Mouse (Mus musculus): ENCODE measurements around the gene Spata13. TPM values are rescaled to one million over a fixed set of nuclear protein-coding genes. Genes with fewer than 3 reads are reported as not detected.

The Spata13 gene
- polyA plus RNA-seq, 1 experiment from 2014 or later = 11.6 TPM

- 90% methylated on average over 11 of the region's 11 CpGs for WGBS
These were observed 20.9 kb downstream of the Spata13 start for GRCm38 (mm10) chr14:60654708-60655107.

GRCm38 (mm10) chr14:60655941-60656700, 22.3 kb downstream of the Spata13 start:
- no peaks in the 10 kb centered on the region for H3K9me3 ChIP-seq (ENCODE audit: control insufficient read depth, low read length)
- no peak overlapping the region for H3K27ac ChIP-seq (replicated peaks in 1 of 2; ENCODE audit: control insufficient read depth in 1 of 2, insufficient read depth in 1 of 2, low read depth in 2 of 2, low read length in 2 of 2)
- no peak overlapping the region for H3K9ac ChIP-seq (ENCODE audit: low read length)
- ATAC-seq (ENCODE audit: insufficient number of reproducible peaks, insufficient read depth, low FRiP score, low read depth) = no peak
- no peak overlapping the region for H3K4me2 ChIP-seq (ENCODE audit: low read length)
- WGBS = 68% methylated on average over 15 of the region's 15 CpGs
- H3K4me1 ChIP-seq (ENCODE audit: control insufficient read depth in 2 of 2, insufficient read depth in 2 of 2, low read length in 2 of 2) = peaks cover 6 to 7% of the 10 kb centered on the region in 2 experiments; a peak in 3 of 4 replicates
- no peak overlapping the region for H3K4me3 ChIP-seq (ENCODE audit: control insufficient read depth in 1 of 2, insufficient read depth in 1 of 2, low read depth in 1 of 2, low read length in 2 of 2)
- H3K27me3 ChIP-seq (ENCODE audit: control insufficient read depth, insufficient read depth, low read length) = no peaks in the 10 kb centered on the region
- no peaks in the 10 kb centered on the region for H3K36me3 ChIP-seq (ENCODE audit: control insufficient read depth, insufficient read depth, low read length)

More at GRCm38 (mm10) chr14:60654708-60655107, 20.9 kb downstream of the Spata13 start:
- H3K9me3 ChIP-seq (ENCODE audit: control insufficient read depth, low read length) = no peaks in the 10 kb centered on the region
- no peaks in the 10 kb centered on the region for H3K36me3 ChIP-seq (ENCODE audit: control insufficient read depth, insufficient read depth, low read length)
- peaks cover 6 to 7% of the 10 kb centered on the region in 2 experiments; a peak in 3 of 4 replicates for H3K4me1 ChIP-seq (ENCODE audit: control insufficient read depth in 2 of 2, insufficient read depth in 2 of 2, low read length in 2 of 2)
- H3K27me3 ChIP-seq (ENCODE audit: control insufficient read depth, insufficient read depth, low read length) = no peaks in the 10 kb centered on the region
- no peak overlapping the region for H3K4me2 ChIP-seq (ENCODE audit: low read length)
- H3K27ac ChIP-seq (replicated peaks in 1 of 2; ENCODE audit: control insufficient read depth in 1 of 2, insufficient read depth in 1 of 2, low read depth in 2 of 2, low read length in 2 of 2) = no peak overlapping the region
- no peak overlapping the region for H3K4me3 ChIP-seq (ENCODE audit: control insufficient read depth in 1 of 2, insufficient read depth in 1 of 2, low read depth in 1 of 2, low read length in 2 of 2)
- ATAC-seq (ENCODE audit: insufficient number of reproducible peaks, insufficient read depth, low FRiP score, low read depth) = no peak
- H3K9ac ChIP-seq (ENCODE audit: low read length) = no peak overlapping the region

GRCm38 (mm10) chr14:60656701-60657085, 22.9 kb downstream of the Spata13 start:
- Histone ChIP-seq H3K27me3 (ENCODE audit: control insufficient read depth, insufficient read depth, low read length) (no peaks in the 10 kb centered on the region), H3K4me3 (ENCODE audit: control insufficient read depth in 1 of 2, insufficient read depth in 1 of 2, low read depth in 1 of 2, low read length in 2 of 2) (no peak overlapping the region), H3K36me3 (ENCODE audit: control insufficient read depth, insufficient read depth, low read length) (no peaks in the 10 kb centered on the region), H3K9me3 (ENCODE audit: control insufficient read depth, low read length) (no peaks in the 10 kb centered on the region), H3K4me2 (ENCODE audit: low read length) (no peak overlapping the region), H3K27ac (replicated peaks in 1 of 2; ENCODE audit: control insufficient read depth in 1 of 2, insufficient read depth in 1 of 2, low read depth in 2 of 2, low read length in 2 of 2) (no peak overlapping the region), H3K9ac (ENCODE audit: low read length) (no peak overlapping the region), H3K4me1 (ENCODE audit: control insufficient read depth in 2 of 2, insufficient read depth in 2 of 2, low read length in 2 of 2) (peaks cover 6 to 7% of the 10 kb centered on the region in 2 experiments; a peak in 3 of 4 replicates)
- ATAC-seq (ENCODE audit: insufficient number of reproducible peaks, insufficient read depth, low FRiP score, low read depth) = no peak
- WGBS = 55% methylated on average over 11 of the region's 11 CpGs

GRCm38 (mm10) chr14:60657891-60658290, 24.1 kb downstream of the Spata13 start:
- no peak overlapping the region for H3K9ac ChIP-seq (ENCODE audit: low read length)
- H3K9me3 ChIP-seq (ENCODE audit: control insufficient read depth, low read length) = no peaks in the 10 kb centered on the region
- no peak for ATAC-seq (ENCODE audit: insufficient number of reproducible peaks, insufficient read depth, low FRiP score, low read depth)
- no peak overlapping the region for H3K4me3 ChIP-seq (ENCODE audit: control insufficient read depth in 1 of 2, insufficient read depth in 1 of 2, low read depth in 1 of 2, low read length in 2 of 2)
- no peak overlapping the region for H3K27ac ChIP-seq (replicated peaks in 1 of 2; ENCODE audit: control insufficient read depth in 1 of 2, insufficient read depth in 1 of 2, low read depth in 2 of 2, low read length in 2 of 2)
- H3K27me3 ChIP-seq (ENCODE audit: control insufficient read depth, insufficient read depth, low read length) = no peaks in the 10 kb centered on the region
- H3K36me3 ChIP-seq (ENCODE audit: control insufficient read depth, insufficient read depth, low read length) = no peaks in the 10 kb centered on the region
- 54% methylated on average over 2 of the region's 2 CpGs for WGBS
- H3K4me1 ChIP-seq (ENCODE audit: control insufficient read depth in 2 of 2, insufficient read depth in 2 of 2, low read length in 2 of 2) = peaks cover 6 to 7% of the 10 kb centered on the region in 2 experiments; a peak in 3 of 4 replicates
- no peak overlapping the region for H3K4me2 ChIP-seq (ENCODE audit: low read length)

GRCm38 (mm10) chr14:60659498-60659897, 25.7 kb downstream of the Spata13 start:
- H3K9me3 ChIP-seq (ENCODE audit: control insufficient read depth, low read length) = no peaks in the 10 kb centered on the region
- 77% methylated on average over 8 of the region's 8 CpGs for WGBS
- H3K4me1 ChIP-seq (ENCODE audit: control insufficient read depth in 2 of 2, insufficient read depth in 2 of 2, low read length in 2 of 2) = peaks cover 6 to 9% of the 10 kb centered on the region in 2 experiments

GRCm38 (mm10) chr14:60660591-60660990, 26.8 kb downstream of the Spata13 start:
- Histone ChIP-seq H3K36me3 (ENCODE audit: control insufficient read depth, insufficient read depth, low read length) (no peaks in the 10 kb centered on the region), H3K9me3 (ENCODE audit: control insufficient read depth, low read length) (no peaks in the 10 kb centered on the region), H3K27me3 (ENCODE audit: control insufficient read depth, insufficient read depth, low read length) (no peaks in the 10 kb centered on the region), H3K4me3 (ENCODE audit: control insufficient read depth in 1 of 2, insufficient read depth in 1 of 2, low read depth in 1 of 2, low read length in 2 of 2) (no peak overlapping the region), H3K4me1 (ENCODE audit: control insufficient read depth in 2 of 2, insufficient read depth in 2 of 2, low read length in 2 of 2) (peaks cover 6 to 10% of the 10 kb centered on the region in 2 experiments), H3K27ac (replicated peaks in 1 of 2; ENCODE audit: control insufficient read depth in 1 of 2, insufficient read depth in 1 of 2, low read depth in 2 of 2, low read length in 2 of 2) (no peak overlapping the region), H3K9ac (ENCODE audit: low read length) (no peak overlapping the region), H3K4me2 (ENCODE audit: low read length) (no peak overlapping the region)
- no peak for ATAC-seq (ENCODE audit: insufficient number of reproducible peaks, insufficient read depth, low FRiP score, low read depth)
- 85% methylated on average over 8 of the region's 8 CpGs for WGBS

More at GRCm38 (mm10) chr14:60659498-60659897, 25.7 kb downstream of the Spata13 start:
- H3K27me3 ChIP-seq (ENCODE audit: control insufficient read depth, insufficient read depth, low read length) = no peaks in the 10 kb centered on the region
- no peaks in the 10 kb centered on the region for H3K36me3 ChIP-seq (ENCODE audit: control insufficient read depth, insufficient read depth, low read length)
- ATAC-seq (ENCODE audit: insufficient number of reproducible peaks, insufficient read depth, low FRiP score, low read depth) = no peak
- no peak overlapping the region for H3K9ac ChIP-seq (ENCODE audit: low read length)
- no peak overlapping the region for H3K4me3 ChIP-seq (ENCODE audit: control insufficient read depth in 1 of 2, insufficient read depth in 1 of 2, low read depth in 1 of 2, low read length in 2 of 2)
- H3K4me2 ChIP-seq (ENCODE audit: low read length) = no peak overlapping the region
- no peak overlapping the region for H3K27ac ChIP-seq (replicated peaks in 1 of 2; ENCODE audit: control insufficient read depth in 1 of 2, insufficient read depth in 1 of 2, low read depth in 2 of 2, low read length in 2 of 2)

- H3K4me2 ChIP-seq (ENCODE audit: low read length) = no peak overlapping the region
- whole genome bisulfite sequencing = 84% methylated on average over 5 of the region's 5 CpGs
- H3K36me3 ChIP-seq (ENCODE audit: control insufficient read depth, insufficient read depth, low read length) = no peaks in the 10 kb centered on the region
- H3K27me3 ChIP-seq (ENCODE audit: control insufficient read depth, insufficient read depth, low read length) = no peaks in the 10 kb centered on the region
- no peaks in the 10 kb centered on the region for H3K9me3 ChIP-seq (ENCODE audit: control insufficient read depth, low read length)
- ATAC-seq (ENCODE audit: insufficient number of reproducible peaks, insufficient read depth, low FRiP score, low read depth) = no peak
- no peak overlapping the region for H3K4me3 ChIP-seq (ENCODE audit: control insufficient read depth in 1 of 2, insufficient read depth in 1 of 2, low read depth in 1 of 2, low read length in 2 of 2)
- no peak overlapping the region for H3K27ac ChIP-seq (replicated peaks in 1 of 2; ENCODE audit: control insufficient read depth in 1 of 2, insufficient read depth in 1 of 2, low read depth in 2 of 2, low read length in 2 of 2)
- H3K4me1 ChIP-seq (ENCODE audit: control insufficient read depth in 2 of 2, insufficient read depth in 2 of 2, low read length in 2 of 2) = peaks cover 6% of the 10 kb centered on the region in 2 experiments
- no peak overlapping the region for H3K9ac ChIP-seq (ENCODE audit: low read length)
These were observed 27.5 kb downstream of the Spata13 start for GRCm38 (mm10) chr14:60661281-60661680.

All from heart, embryonic 14.5 days (tissue).